In the genomic region with DNA sequence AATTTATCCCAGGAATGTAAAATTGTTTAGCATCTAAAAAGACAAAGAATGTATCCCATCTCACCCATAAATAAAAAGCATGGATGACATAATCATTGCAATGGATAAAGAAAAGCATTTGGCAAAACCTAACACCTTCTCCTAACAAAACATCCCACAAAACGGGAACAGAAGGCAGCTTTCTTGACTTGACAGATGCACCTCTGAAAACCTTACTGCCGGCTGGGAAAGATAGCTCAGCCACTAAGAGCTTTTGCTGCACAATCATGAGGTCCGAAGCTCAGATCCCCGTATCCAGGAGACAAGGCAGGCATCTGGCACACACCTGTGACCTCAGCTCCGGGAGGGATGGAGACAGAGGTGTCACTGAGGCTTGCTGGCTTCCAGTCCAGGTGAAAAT, we compare ENCODE assay signal across 27 mouse cellular contexts. TPM values are rescaled to one million over a fixed set of nuclear protein-coding genes. Genes with fewer than 3 reads are reported as not detected.
DNase-seq lines count a peak whose midpoint lies in the region; ATAC-seq and TF ChIP-seq lines count a peak whose summit lies in the region.
"Had no signal": no experiment of that assay in that cellular context is flagged by ENCODE, and none has a peak within 500 bp of the region (broad histone marks: within the 10 kb centered on the region; RNA-seq: fewer than 3 reads in every experiment).

No protein-coding gene starts in this region.

- ATAC-seq in forebrain, embryonic 14.5 days = no peak; the same call in 1 of the 2 replicates
- ATAC-seq: hindbrain, postnatal 0 days; inflammation-experienced regulatory T-cells, adult 6 months; intestine, embryonic 16.5 days; Patski had no signal

- peaks cover 88% of the 10 kb centered on the region for H3K36me3 ChIP-seq in forebrain, embryonic 14.5 days (ENCODE audit: control insufficient read depth, insufficient read depth, low read length)
- peaks cover 97% of the 10 kb centered on the region for H3K36me3 ChIP-seq in forebrain, embryonic 10.5 days (replicated peaks)
- H3K36me3 ChIP-seq: G1E; heart, embryonic 10.5 days; heart, embryonic 13.5 days had no signal

- H3K27me3 ChIP-seq in forebrain, embryonic 14.5 days (replicated peaks; ENCODE audit: control insufficient read depth, insufficient read depth, low read length) = no peaks in the 10 kb centered on the region
- no peaks in the 10 kb centered on the region for H3K27me3 ChIP-seq in forebrain, embryonic 10.5 days (ENCODE audit: poor library complexity, severe bottlenecking)
- H3K27me3 ChIP-seq: CH12.LX; heart, embryonic 13.5 days; Patski had no signal

- H3K4me2 ChIP-seq in forebrain, embryonic 14.5 days (ENCODE audit: low read length) = no peak overlapping the region
- H3K4me2 ChIP-seq: heart, embryonic 13.5 days; hindbrain, embryonic 14.5 days had no signal

- DNase-seq in forebrain, embryonic 14.5 days (ENCODE audit: low spot score) = peak; percentile 51
- no peak for DNase-seq in forebrain, embryonic 10.5 days (ENCODE audit: extremely low spot score, low spot score)
- peak; percentile 34 for DNase-seq in layer of hippocampus, adult 9-11 months
- DNase-seq in layer of hippocampus, postnatal 10 days (ENCODE audit: low spot score in 2 of 2) = no peak
- DNase-seq in brain, embryonic 14.5 days (ENCODE audit: low read depth) = peak; percentile 63
- DNase-seq in frontal cortex, postnatal 25 days (ENCODE audit: low spot score in 2 of 2) = no peak
- no peak for DNase-seq in cerebellum, postnatal 10 days
- DNase-seq: adrenal gland, postnatal 10 days; adrenal gland, postnatal 36 days; B cell, adult 2 months; cerebellum, adult 11-12 months; cerebellum, adult 8-10 months; cerebellum, postnatal 14 days; gastrocnemius, postnatal 10 days; gastrocnemius, postnatal 36 days; heart, adult 2 months; heart, postnatal 14 days; heart, postnatal 4 days had no signal

- H3K9me3 ChIP-seq in forebrain, embryonic 14.5 days (replicated peaks; ENCODE audit: control insufficient read depth, low read length) = no peaks in the 10 kb centered on the region
- H3K9me3 ChIP-seq in forebrain, embryonic 10.5 days = peaks cover 9% of the 10 kb centered on the region; the same call in 1 of the 2 replicates
- H3K9me3 ChIP-seq: heart, embryonic 10.5 days had no signal

- TF ChIP-seq POLR2A in brain, embryonic 14.5 days (IDR thresholded peaks at IDR 0.05; ENCODE audit: borderline replicate concordance, extremely low read depth, insufficient read depth, insufficient read length, poor library complexity, severe bottlenecking) = no peak

- H3K4me1 ChIP-seq in forebrain, embryonic 14.5 days (ENCODE audit: control insufficient read depth, insufficient read depth, low read length) = peaks cover 4% of the 10 kb centered on the region; the same call in 1 of the 2 replicates
- H3K4me1 ChIP-seq in forebrain, embryonic 10.5 days = peaks cover 23% of the 10 kb centered on the region

- peak overlapping the region; percentile 49 for H3K27ac ChIP-seq in forebrain, embryonic 14.5 days (ENCODE audit: low read depth, low read length)
- H3K27ac ChIP-seq in forebrain, embryonic 10.5 days = no peak overlapping the region
- H3K27ac ChIP-seq: heart, adult 2 months; heart, embryonic 10.5 days; heart, embryonic 13.5 days; hindbrain, embryonic 14.5 days; hindbrain, postnatal 0 days had no signal

- WGBS in forebrain, embryonic 14.5 days = 70% methylated on average over 5 of the region's 5 CpGs
- 89% methylated on average over 5 of the region's 5 CpGs for WGBS in forebrain, embryonic 10.5 days

- no peak overlapping the region for H3K4me3 ChIP-seq in forebrain, embryonic 14.5 days (ENCODE audit: low read depth, low read length)
- H3K4me3 ChIP-seq in forebrain, embryonic 10.5 days = no peak overlapping the region
- H3K4me3 ChIP-seq: heart, adult 2 months; heart, embryonic 10.5 days; heart, embryonic 13.5 days had no signal

- no peak for TF ChIP-seq CTCF in brain, embryonic 14.5 days (IDR thresholded peaks at IDR 0.05; ENCODE audit: borderline replicate concordance, extremely low read depth, insufficient read depth, insufficient read length)

- no peak overlapping the region for H3K9ac ChIP-seq in forebrain, embryonic 14.5 days (ENCODE audit: low read length)
- H3K9ac ChIP-seq: heart, embryonic 13.5 days; hindbrain, embryonic 14.5 days had no signal

RNA-seq across cellular contexts. Expression of a gene that starts 37.5 kb away (rescaled TPM):
- 18.4 and 19.5 TPM in 2 replicates for polyA plus RNA-seq in forebrain, embryonic 14.5 days (2014; fragmentation: Nextera tagmentation; extraction: Ambion mirVana)
- polyA plus RNA-seq in forebrain, embryonic 10.5 days (2016; fragmentation: Nextera tagmentation; extraction: Ambion mirVana) = 64.2 and 65.6 TPM in 2 replicates
- 10 to 100 TPM in 1 of 2 experiments, 1 to 10 TPM in 1; 9.3 to 10.7 TPM for total RNA-seq in layer of hippocampus, postnatal 10 days (2021)
- 5.1 and 5.6 TPM in 2 replicates for polyA plus RNA-seq in brain, embryonic 14.5 days (2012; rRNA removed)

Comparison
In these comparisons a context has a peak if more than half of its experiments do, and no peak if none do; other contexts are left out.
1. DNase-seq: peak in forebrain, embryonic 14.5 days (single experiment), layer of hippocampus, adult 9-11 months (single experiment) and brain, embryonic 14.5 days (single experiment); none in forebrain, embryonic 10.5 days (single experiment), layer of hippocampus, postnatal 10 days (0 of 2), frontal cortex, postnatal 25 days (0 of 2) and cerebellum, postnatal 10 days (0 of 2).